Mouse (Mus musculus) ES-Bruce4 (cell line): ENCODE data around the gene Frmd6.

Source experiments
- CTCF ChIP-seq: IDR thresholded peaks from one replicate; pipeline ENCODE4 v1.8.1; 2011; ENCODE audit warnings: low read depth, low read length
- EP300 ChIP-seq: IDR thresholded peaks from 2 replicates; pipeline ENCODE4 v1.6.1; 2011; ENCODE audit warnings: low read depth, low read length; ENCODE audit not compliant: insufficient read depth
- POLR2A ChIP-seq: IDR thresholded peaks from one replicate; pipeline ENCODE4 v1.8.1; 2011; ENCODE audit warnings: low read length; ENCODE audit not compliant: insufficient read depth

GRCm38 (mm10) chr12:70940806-70941205, 115.5 kb downstream of the Frmd6 start:
- no peak for TF ChIP-seq POLR2A
- no peak for TF ChIP-seq EP300
- TF ChIP-seq CTCF, result no peak
